Mouse (Mus musculus): Measurements from ENCODE around the gene Kat8.

GRCm38 (mm10) chr7:127967922-127968828 lies 55.9 kb downstream of the Kat8 start:
- TF ChIP-seq CHD2 (IDR thresholded peaks at IDR 0.05; ENCODE audit: low read depth, low read length) (peak; percentile 95), ZC3H11A (IDR thresholded peaks at IDR 0.05; ENCODE audit: borderline replicate concordance, low read depth, low read length) (no peak), HCFC1 (IDR thresholded peaks at IDR 0.05; ENCODE audit: borderline replicate concordance, insufficient read depth, low read length) (no peak; the same call in 1 of the 2 replicates), ZNF384 (IDR thresholded peaks at IDR 0.05; ENCODE audit: low read depth, low read length) (peak; percentile 97), MAFK (IDR thresholded peaks at IDR 0.05; ENCODE audit: insufficient read depth, low read depth, low read length) (no peak)
